Mouse (Mus musculus): ENCODE data around the gene Zfp429. TPM values are rescaled to one million over a fixed set of nuclear protein-coding genes. Genes with fewer than 3 reads are reported as not detected.
"Not testable (repeated sequence)": the region's sequence is repeated elsewhere in the genome, so short reads cannot be mapped to it uniquely, and the experiment has no call there.

Zfp429 gene
- polyA plus RNA-seq (2012; rRNA removed), result 2.8 and 5.0 TPM in 2 replicates

GRCm38 (mm10) chr13:67399183-67399903 is at the start of gene Zfp429:
TSS of gene Zfp429 (minus strand) at chr13:67399819.
- DNase-seq (ENCODE audit: low read depth, low spot score), result peak; percentile 40
- WGBS, result 4% methylated on average over 16 of the region's 16 CpGs

GRCm38 (mm10) chr13:67437095-67437494 is 37.5 kb upstream of the Zfp429 start:
- DNase-seq (ENCODE audit: low read depth, low spot score), result not testable (repeated sequence)
- WGBS, result 80% methylated on average over 1 of the region's 3 CpGs

GRCm38 (mm10) chr13:67428116-67428515 is 28.5 kb upstream of the Zfp429 start:
- WGBS, result 72% methylated on average over 3 of the region's 3 CpGs
- no peak for DNase-seq (ENCODE audit: low read depth, low spot score)

- not testable (repeated sequence) for DNase-seq (ENCODE audit: low read depth, low spot score)
Measured at GRCm38 (mm10) chr13:67425699-67426098, 26.1 kb upstream of the Zfp429 start.

- WGBS, result 85% methylated on average over 2 of the region's 2 CpGs
- DNase-seq (ENCODE audit: low read depth, low spot score), result not testable (repeated sequence)
Measured at GRCm38 (mm10) chr13:67422532-67422931, 22.9 kb upstream of the Zfp429 start.

GRCm38 (mm10) chr13:67421207-67421857 is 21.7 kb upstream of the Zfp429 start, which contains the start of gene Zfp459:
TSS of gene Zfp459 (minus strand) at chr13:67421418.
- WGBS, result 2% methylated on average over 22 of the region's 22 CpGs
- DNase-seq (ENCODE audit: low read depth, low spot score), result peak; percentile 63

- DNase-seq (ENCODE audit: low read depth, low spot score), result no peak
- WGBS, result 21% methylated on average over 11 of the region's 11 CpGs
Measured at GRCm38 (mm10) chr13:67420558-67421206, 21.1 kb upstream of the Zfp429 start.

GRCm38 (mm10) chr13:67416811-67417210 is 17.2 kb upstream of the Zfp429 start:
- 85% methylated on average over 3 of the region's 3 CpGs for WGBS
- DNase-seq (ENCODE audit: low read depth, low spot score), result no peak

- 72% methylated on average over 6 of the region's 6 CpGs for WGBS
- DNase-seq (ENCODE audit: low read depth, low spot score), result no peak
Measured at GRCm38 (mm10) chr13:67415759-67416158, 16.1 kb upstream of the Zfp429 start.

GRCm38 (mm10) chr13:67413634-67414033 is 14.0 kb upstream of the Zfp429 start:
- WGBS, result 57% methylated on average over 3 of the region's 3 CpGs
- not testable (repeated sequence) for DNase-seq (ENCODE audit: low read depth, low spot score)

GRCm38 (mm10) chr13:67376255-67376654 is 23.4 kb downstream of the Zfp429 start:
- DNase-seq (ENCODE audit: low read depth, low spot score), result not testable (repeated sequence)
- 71% methylated on average over 3 of the region's 3 CpGs for WGBS

GRCm38 (mm10) chr13:67375050-67375911 is 24.3 kb downstream of the Zfp429 start, which contains the start of the genes Gm28041 and Zfp456:
TSS of gene Gm28041 (minus strand) at chr13:67375733.
TSS of gene Zfp456 (minus strand) at chr13:67375810.
- WGBS, result 10% methylated on average over 15 of the region's 15 CpGs
- peak; percentile 74 for DNase-seq (ENCODE audit: low read depth, low spot score)

- under 1% methylated on average over 15 of the region's 15 CpGs for WGBS
- DNase-seq (ENCODE audit: low read depth, low spot score), result peak; percentile 94
Measured at GRCm38 (mm10) chr13:67360131-67360744, 39.4 kb downstream of the Zfp429 start, which contains the start of the genes Gm28044 and Zfp953. TSS of gene Gm28044 (minus strand) at chr13:67360536. TSS of gene Zfp953 (minus strand) at chr13:67360605.

GRCm38 (mm10) chr13:67351854-67352253 is 47.8 kb downstream of the Zfp429 start:
- DNase-seq (ENCODE audit: low read depth, low spot score), result no peak

- 95% methylated on average over 2 of the region's 2 CpGs for WGBS
- no peak for DNase-seq (ENCODE audit: low read depth, low spot score)
Measured at GRCm38 (mm10) chr13:67343422-67343821, 56.2 kb downstream of the Zfp429 start.

Data from large intestine, adult 2 months (tissue).